Mouse (Mus musculus) embryonic facial prominence, embryonic 11.5 days (tissue): Measurements from ENCODE around the gene Gm17571. TPM values are rescaled to one million over a fixed set of nuclear protein-coding genes. Genes with fewer than 3 reads are reported as not detected.
A peak's percentile ranks its signal among the peaks of the same experiment; 100 is the strongest.

ENCODE experiments used
- ATAC-seq: fragments of 200-750 bp; cut with Nextera tagmentation; replicated peaks from 2 replicates; pipeline ENCODE4 v1.8.0; 2017; ENCODE audit warnings: low read depth; ENCODE audit not compliant: insufficient number of reproducible peaks, low FRiP score, low TSS enrichment
- DNase-seq: peaks from one replicate; pipeline ENCODE4 v3.0.0-alpha.2; 2015; ENCODE audit warnings: low spot score
- H3K27ac ChIP-seq: fragments of 300-500 bp; sonication (generic); replicated peaks from 2 replicates; pipeline ENCODE4 v1.5.1; 2014; ENCODE audit warnings: mild to moderate bottlenecking, low read depth, low read length, control low read depth
- H3K27me3 ChIP-seq: fragments of 300-500 bp; sonication (generic); 2 replicates; pipeline ENCODE4 v1.6.1; 2014; ENCODE audit warnings: mild to moderate bottlenecking, low read length, moderate library complexity, mixed read lengths; ENCODE audit not compliant: control insufficient read depth, insufficient read depth
- H3K36me3 ChIP-seq: fragments of 300-500 bp; sonication (generic); replicated peaks from 2 replicates; pipeline ENCODE4 v1.6.1; 2014; ENCODE audit warnings: low read depth, mild to moderate bottlenecking, low read length, moderate library complexity, mixed read lengths; ENCODE audit not compliant: control insufficient read depth, insufficient read depth
- H3K4me1 ChIP-seq: fragments of 300-500 bp; sonication (generic); 2 replicates; pipeline ENCODE4 v1.6.1; 2014; ENCODE audit warnings: low read length, mixed read lengths; ENCODE audit not compliant: control insufficient read depth, insufficient read depth
- H3K4me2 ChIP-seq: fragments of 300-500 bp; sonication (generic); 2 replicates; pipeline ENCODE4 v1.6.1; 2014; ENCODE audit warnings: low read depth, mild to moderate bottlenecking, control low read depth, low read length, moderate library complexity
- H3K4me3 ChIP-seq: fragments of 300-500 bp; sonication (generic); 2 replicates; pipeline ENCODE4 v1.5.1; 2014; ENCODE audit warnings: low read depth, low read length, control low read depth
- H3K9ac ChIP-seq: fragments of 300-500 bp; sonication (generic); replicated peaks from 2 replicates; pipeline ENCODE4 v1.6.1; 2014; ENCODE audit warnings: mild to moderate bottlenecking, control low read depth, low read length
- H3K9me3 ChIP-seq: fragments of 300-500 bp; sonication (generic); replicated peaks from 2 replicates; pipeline ENCODE4 v1.6.1; 2016; ENCODE audit warnings: mild to moderate bottlenecking, low read length, inconsistent platforms, mixed read lengths; ENCODE audit not compliant: control insufficient read depth
- WGBS: fragments of 180-500 bp; shearing (Covaris S2); extraction: QIAGEN DNeasy Blood & Tissue Kit; methylation state at CpG from one replicate; pipeline ENCODE4 v1.1.7; 2014; 5-methylcytosine and 5-hydroxymethylcytosine counted together
- polyA plus RNA-seq: library from polyadenylated mRNA; unstranded; fragments of >200 nt; fragmentation: Nextera tagmentation; extraction: Ambion mirVana; gene quantifications from 2 replicates; pipeline ENCODE4 v1.2.1, GENCODE M21; 2014

Gene Gm17571
- polyA plus RNA-seq, 1 experiment from 2014 or later = not detected

DNA sequence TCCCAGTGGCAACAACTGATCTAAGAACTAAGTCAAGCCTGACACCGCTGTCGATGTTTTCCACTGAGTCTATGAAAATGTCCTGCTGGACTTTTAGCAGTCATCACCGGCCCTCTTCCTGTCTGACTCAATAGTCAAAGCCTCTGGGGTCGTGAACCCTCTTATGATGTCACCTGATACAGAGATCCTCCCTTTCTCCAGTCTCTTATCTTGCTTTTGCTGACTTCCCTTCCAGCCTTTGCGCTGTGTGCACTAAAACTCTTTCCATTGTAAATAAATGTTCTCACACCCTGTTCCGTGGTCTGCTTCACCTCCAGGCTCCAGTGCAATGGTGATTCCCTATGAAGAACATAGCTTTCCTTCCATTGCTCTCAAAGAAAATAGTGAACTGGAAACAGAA lies 16.3 kb downstream of the Gm17571 start:
- ATAC-seq (no peak), DNase-seq (no peak)
- Histone ChIP-seq H3K4me2 (no peak overlapping the region), H3K9me3 (no peaks in the 10 kb centered on the region), H3K4me3 (no peak overlapping the region), H3K4me1 (no peaks in the 10 kb centered on the region), H3K36me3 (no peaks in the 10 kb centered on the region), H3K27ac (no peak overlapping the region), H3K9ac (no peak overlapping the region), H3K27me3 (no peaks in the 10 kb centered on the region)
- 76% methylated on average over 6 of the region's 6 CpGs for WGBS

DNA sequence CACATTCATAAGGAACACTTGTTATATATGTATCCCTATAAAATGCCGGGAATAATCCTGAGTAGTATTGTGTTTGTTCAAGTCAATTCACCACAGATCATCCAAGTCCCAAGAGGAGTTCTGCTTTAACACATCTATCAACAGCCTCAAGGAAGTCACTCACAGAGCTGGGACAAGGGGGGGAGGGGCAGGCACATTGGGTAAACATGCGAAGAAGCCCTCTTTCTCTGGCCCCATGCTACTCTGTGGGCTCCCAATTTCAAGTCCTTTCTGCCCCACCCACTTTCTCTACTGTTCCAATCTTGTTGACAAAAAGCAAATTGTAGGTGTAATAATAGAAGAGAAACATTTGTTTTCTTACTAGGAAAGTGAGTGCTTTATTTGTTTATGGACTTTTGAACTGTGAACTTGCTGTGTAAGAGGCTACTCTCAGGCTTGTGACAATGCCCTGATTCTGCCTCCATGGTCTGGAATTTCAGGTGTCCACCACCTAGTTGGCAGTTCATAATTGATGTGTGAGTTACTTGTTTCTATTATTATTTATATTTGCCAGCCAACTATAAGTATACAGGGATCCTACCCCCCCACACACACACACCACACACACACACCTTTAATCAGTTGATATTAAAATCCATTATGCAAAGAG lies 17.0 kb downstream of the Gm17571 start:
- Histone ChIP-seq H3K9ac (no peak overlapping the region), H3K4me1 (no peaks in the 10 kb centered on the region), H3K9me3 (no peaks in the 10 kb centered on the region), H3K27ac (no peak overlapping the region), H3K4me2 (no peak overlapping the region), H3K27me3 (no peaks in the 10 kb centered on the region), H3K36me3 (no peaks in the 10 kb centered on the region), H3K4me3 (no peak overlapping the region)
- DNase-seq (no peak), ATAC-seq (no peak)
- WGBS = 52% methylated on average over 2 of the region's 2 CpGs

GRCm38 (mm10) chr9:13425031-13425940 lies 21.3 kb downstream of the Gm17571 start:
- peak; percentile 71 for DNase-seq
- Histone ChIP-seq H3K4me3 (no peak overlapping the region), H3K4me2 (no peak overlapping the region), H3K27ac (0 out of 2 replicates have a peak overlapping the region, but pooled peaks have one; percentile 16), H3K27me3 (no peaks in the 10 kb centered on the region), H3K4me1 (no peaks in the 10 kb centered on the region), H3K9ac (no peak overlapping the region), H3K9me3 (no peaks in the 10 kb centered on the region), H3K36me3 (no peaks in the 10 kb centered on the region)
- peak; percentile 79 for ATAC-seq
- WGBS = 14% methylated on average over 7 of the region's 7 CpGs

- DNase-seq = no peak
Measured at GRCm38 (mm10) chr9:13414230-13414766, 32.3 kb downstream of the Gm17571 start.

More at GRCm38 (mm10) chr9:13414230-13414766, 32.3 kb downstream of the Gm17571 start:
- peak; percentile 82 for ATAC-seq
- H3K4me1 ChIP-seq = no peaks in the 10 kb centered on the region
- no peak overlapping the region for H3K9ac ChIP-seq
- no peaks in the 10 kb centered on the region for H3K27me3 ChIP-seq
- H3K4me2 ChIP-seq = no peak overlapping the region
- no peak overlapping the region for H3K27ac ChIP-seq
- H3K9me3 ChIP-seq = no peaks in the 10 kb centered on the region
- no peaks in the 10 kb centered on the region for H3K36me3 ChIP-seq
- H3K4me3 ChIP-seq = no peak overlapping the region

Other genes starting within 250 kb of the Gm17571 start
- gene Jrkl, start 200.9 kb downstream of the Gm17571 start, polyA plus RNA-seq = 8.6 and 10.2 TPM in 2 replicates
- 7.3 and 7.7 TPM in 2 replicates for gene Ccdc82, start 199.8 kb downstream of the Gm17571 start, polyA plus RNA-seq
- gene Maml2, start 148.8 kb downstream of the Gm17571 start, polyA plus RNA-seq = 8.6 and 10.5 TPM in 2 replicates